Mouse (Mus musculus) gastrocnemius, postnatal 4 days (tissue): ENCODE data around the gene Nkap. TPM values are rescaled to one million over a fixed set of nuclear protein-coding genes. Genes with fewer than 3 reads are reported as not detected.
"Not testable (repeated sequence)": the region's sequence is repeated elsewhere in the genome, so short reads cannot be mapped to it uniquely, and the experiment has no call there.

ENCODE experiments used
- DNase-seq, 2 experiments: peaks; one replicate each; pipeline ENCODE4 v3.0.0; 2021 to 2022; ENCODE audit warnings: low spot score in 2 of 2, mixed read lengths in 2 of 2
- long read RNA-seq, 2 experiments: library from polyadenylated mRNA; stranded (forward); transcript quantifications; one replicate each; pipeline ENCODE4 v2.0.0; 2021
- total RNA-seq, 2 experiments: library from RNA; stranded (reverse); gene quantifications; 2 replicates each; pipeline ENCODE4 v1.2.3; 2021

The Nkap gene
- 10 to 100 TPM; 11.2 to 12.5 TPM for total RNA-seq
- long read RNA-seq, experiment 1, full-length matches to known transcripts, result 28 of 29 reads
- long read RNA-seq, experiment 1, partial matches to known transcripts, result 0 of 29 reads
- long read RNA-seq, experiment 1, other reads (novel, unspliced or antisense), result 1 of 29 reads
- long read RNA-seq, experiment 2, full-length matches to known transcripts, result 26 of 31 reads
- long read RNA-seq, experiment 2, partial matches to known transcripts, result 1 of 31 reads
- long read RNA-seq, experiment 2, other reads (novel, unspliced or antisense), result 4 of 31 reads

- DNase-seq, result peak; percentile 21 to 57
These were observed at the start of gene Nkap for GRCm38 (mm10) chrX:37126671-37127358. Gene Nkap, plus strand, starts transcription at chrX:37126795.

GRCm38 (mm10) chrX:37080345-37080744, 46.2 kb upstream of the Nkap start:
- not testable (repeated sequence) for DNase-seq

- DNase-seq, result no peak
These were observed 45.4 kb upstream of the Nkap start for GRCm38 (mm10) chrX:37081194-37081593.

- DNase-seq, result no peak
These were observed 42.2 kb upstream of the Nkap start for GRCm38 (mm10) chrX:37084318-37084926.

- DNase-seq, result peak; percentile 55 to 81
These were observed 41.5 kb upstream of the Nkap start, which contains the start of gene Rpl39 for GRCm38 (mm10) chrX:37084927-37085660. Gene Rpl39, minus strand, starts transcription at chrX:37085402.

GRCm38 (mm10) chrX:37085665-37086064, 40.9 kb upstream of the Nkap start:
- no peak for DNase-seq

- no peak for DNase-seq
These were observed 37.8 kb upstream of the Nkap start for GRCm38 (mm10) chrX:37088778-37089177.

GRCm38 (mm10) chrX:37091457-37091856, 35.1 kb upstream of the Nkap start:
- no peak for DNase-seq

GRCm38 (mm10) chrX:37095106-37095768, 31.4 kb upstream of the Nkap start:
- DNase-seq, result no peak

GRCm38 (mm10) chrX:37098681-37099080, 27.9 kb upstream of the Nkap start:
- DNase-seq, result no peak

- no peak for DNase-seq
These were observed 22.8 kb upstream of the Nkap start for GRCm38 (mm10) chrX:37103826-37104225.

- no peak for DNase-seq
These were observed 16.9 kb upstream of the Nkap start for GRCm38 (mm10) chrX:37109526-37110192.

GRCm38 (mm10) chrX:37110193-37110880, 16.3 kb upstream of the Nkap start, which contains the start of gene Upf3b:
Gene Upf3b, minus strand, starts transcription at chrX:37110322.
- peak; percentile 63 to 81 for DNase-seq

GRCm38 (mm10) chrX:37110881-37111193, 15.8 kb upstream of the Nkap start:
- no peak for DNase-seq

- DNase-seq, result no peak
These were observed 9.5 kb upstream of the Nkap start for GRCm38 (mm10) chrX:37117085-37117484.

GRCm38 (mm10) chrX:37119585-37119984, 7.0 kb upstream of the Nkap start:
- DNase-seq, result no peak

- no peak for DNase-seq
These were observed 6.4 kb upstream of the Nkap start for GRCm38 (mm10) chrX:37120212-37120611.

GRCm38 (mm10) chrX:37125511-37125910, 1.1 kb upstream of the Nkap start:
- DNase-seq, result no peak

- no peak for DNase-seq
These were observed 15.1 kb downstream of the Nkap start for GRCm38 (mm10) chrX:37141732-37142131.

- DNase-seq, result not testable (repeated sequence)
These were observed 17.9 kb downstream of the Nkap start for GRCm38 (mm10) chrX:37144498-37144897.
